Mouse (Mus musculus): Measurements from ENCODE around the gene Klhl30. TPM values are rescaled to one million over a fixed set of nuclear protein-coding genes. Genes with fewer than 3 reads are reported as not detected.
A peak's percentile ranks its signal among the peaks of the same experiment; 100 is the strongest.

The Klhl30 gene
- polyA plus RNA-seq, 1 experiment, result 0.22 TPM

DNA sequence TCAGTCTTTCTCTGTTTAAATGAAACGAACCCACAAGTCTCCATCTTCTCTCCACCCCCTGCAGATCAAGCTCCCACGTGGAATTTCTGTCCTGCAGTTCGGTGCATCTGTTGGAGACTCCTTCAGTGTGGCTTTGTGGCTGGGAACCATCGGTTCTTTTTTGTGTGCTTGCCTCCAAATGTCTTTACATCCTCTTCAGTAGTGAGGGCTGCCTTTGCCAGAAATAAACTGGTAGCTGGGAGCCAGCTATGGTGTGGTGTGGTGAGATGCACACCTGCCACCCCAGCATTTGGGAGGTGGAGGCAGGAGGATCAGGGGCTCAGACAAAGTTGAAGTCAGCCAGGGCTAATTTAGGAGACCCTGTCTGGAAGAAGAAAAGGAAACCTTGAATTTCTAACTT, 18.7 kb upstream of the Klhl30 start:
- DNase-seq (ENCODE audit: low read depth), result no peak
- no peak for TF ChIP-seq POLR2A (IDR thresholded peaks at IDR 0.05; ENCODE audit: borderline replicate concordance, extremely low read depth, insufficient read depth, insufficient read length, poor library complexity, severe bottlenecking)
- TF ChIP-seq CTCF (IDR thresholded peaks at IDR 0.05; ENCODE audit: borderline replicate concordance, extremely low read depth, insufficient read depth, insufficient read length), result no peak

DNA sequence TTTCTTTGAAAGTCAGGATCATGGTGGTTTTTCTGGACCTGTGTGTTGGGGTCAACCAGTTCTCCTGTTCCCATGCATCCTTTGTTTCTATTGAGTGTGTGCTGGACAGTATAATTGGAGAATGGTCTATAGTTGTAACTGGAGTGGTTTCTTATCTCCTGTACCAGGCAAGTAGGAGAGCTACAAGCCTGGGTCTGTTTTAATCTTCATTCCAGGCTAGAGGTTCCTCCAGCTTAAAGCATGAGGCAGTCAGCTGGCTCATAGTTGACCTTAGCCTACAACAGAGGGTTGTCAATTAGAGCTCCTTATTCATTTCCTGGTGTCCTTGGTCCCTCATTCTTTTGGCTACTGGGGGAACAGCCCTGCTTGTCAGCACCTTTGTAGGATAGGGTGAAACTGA, 17.2 kb upstream of the Klhl30 start:
- DNase-seq (ENCODE audit: low read depth), result no peak
- TF ChIP-seq POLR2A (IDR thresholded peaks at IDR 0.05; ENCODE audit: borderline replicate concordance, extremely low read depth, insufficient read depth, insufficient read length, poor library complexity, severe bottlenecking) (no peak), CTCF (IDR thresholded peaks at IDR 0.05; ENCODE audit: borderline replicate concordance, extremely low read depth, insufficient read depth, insufficient read length) (no peak)

DNA sequence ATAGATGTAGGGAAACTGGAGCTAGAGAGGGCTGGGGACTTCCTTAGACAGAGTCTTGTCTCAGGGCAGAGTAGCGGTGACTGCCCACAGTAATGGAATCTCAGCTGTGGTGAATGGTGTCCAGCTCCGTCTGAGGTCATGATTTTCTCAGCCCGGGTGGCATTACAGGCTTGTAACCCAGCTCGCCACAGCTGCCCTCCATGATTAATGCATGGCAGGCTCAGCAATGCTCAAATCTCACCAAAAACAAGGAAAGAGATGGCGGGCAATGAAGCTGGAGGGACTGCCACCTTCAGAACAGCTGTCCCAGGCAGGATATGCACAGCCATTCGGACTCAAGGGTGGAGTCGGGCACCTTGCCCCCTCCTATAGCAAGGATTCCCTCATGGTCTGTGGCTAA, 13.5 kb upstream of the Klhl30 start:
- TF ChIP-seq CTCF (IDR thresholded peaks at IDR 0.05; ENCODE audit: borderline replicate concordance, extremely low read depth, insufficient read depth, insufficient read length), result no peak
- TF ChIP-seq POLR2A (IDR thresholded peaks at IDR 0.05; ENCODE audit: borderline replicate concordance, extremely low read depth, insufficient read depth, insufficient read length, poor library complexity, severe bottlenecking), result no peak

DNA sequence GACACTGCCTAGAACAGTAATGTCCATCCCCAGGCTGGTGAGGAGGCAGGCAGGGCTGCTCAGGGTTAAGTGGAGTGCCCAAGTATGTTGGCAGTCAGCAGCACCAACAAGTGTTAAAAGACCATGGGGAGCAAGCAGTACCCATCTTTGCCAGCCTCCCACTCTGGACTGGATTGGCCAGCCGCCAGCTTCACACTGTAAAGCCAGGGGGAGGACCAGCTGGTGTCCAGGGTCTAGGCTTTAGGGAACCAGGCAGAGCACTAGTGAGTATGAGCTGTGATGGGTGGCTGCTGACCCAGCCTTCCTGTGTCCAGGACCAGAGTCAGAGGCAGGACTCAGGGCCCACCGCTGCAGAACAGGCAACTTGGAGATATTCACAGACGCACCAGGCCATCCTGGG, 6.8 kb upstream of the Klhl30 start:
- TF ChIP-seq CTCF (IDR thresholded peaks at IDR 0.05; ENCODE audit: borderline replicate concordance, extremely low read depth, insufficient read depth, insufficient read length), result no peak
- TF ChIP-seq POLR2A (IDR thresholded peaks at IDR 0.05; ENCODE audit: borderline replicate concordance, extremely low read depth, insufficient read depth, insufficient read length, poor library complexity, severe bottlenecking), result no peak
- peak; percentile 12 for DNase-seq (ENCODE audit: low read depth)

More for the DNA sequence above, 13.5 kb upstream of the Klhl30 start:
- DNase-seq (ENCODE audit: low read depth), result no peak

DNA sequence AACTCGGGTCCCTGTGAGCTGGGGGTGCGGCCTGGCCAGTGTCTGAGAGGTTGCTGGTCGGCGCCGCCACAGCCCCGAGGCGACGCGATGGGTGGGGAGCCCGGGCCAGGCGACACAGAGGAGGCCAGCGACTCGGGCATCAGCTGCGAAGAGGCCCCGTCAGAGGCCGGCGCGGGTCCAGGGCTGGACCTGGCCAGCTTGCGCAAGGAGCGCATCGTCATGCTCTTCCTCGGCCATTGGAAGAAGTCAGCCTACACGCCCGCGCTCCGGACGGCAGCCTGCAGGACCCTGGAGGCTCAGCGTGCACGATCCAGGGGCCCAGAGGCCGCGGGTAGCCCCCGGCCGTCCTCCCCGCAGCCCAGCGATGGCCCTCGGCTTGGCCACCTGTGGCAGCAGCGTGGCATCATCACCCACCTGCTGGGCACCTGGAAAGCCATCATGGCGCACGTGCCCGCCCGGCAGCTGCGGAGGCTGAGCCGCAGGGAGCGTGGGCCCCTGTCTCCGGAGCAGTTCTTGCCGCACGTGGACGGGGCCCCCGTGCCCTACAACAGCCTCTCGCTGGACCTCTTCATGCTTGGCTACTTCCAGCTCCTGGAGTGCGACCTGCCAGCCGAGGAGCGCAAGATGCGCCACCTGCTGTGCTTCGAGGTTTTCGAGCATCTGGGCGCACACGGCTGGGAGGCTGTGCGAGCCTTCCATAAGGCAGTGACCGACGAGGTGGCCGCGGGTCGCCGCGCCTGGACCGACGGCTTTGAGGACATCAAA, 5.7 kb upstream of the Klhl30 start:
- TF ChIP-seq CTCF (IDR thresholded peaks at IDR 0.05; ENCODE audit: borderline replicate concordance, extremely low read depth, insufficient read depth, insufficient read length), result no peak
- TF ChIP-seq POLR2A (IDR thresholded peaks at IDR 0.05; ENCODE audit: borderline replicate concordance, extremely low read depth, insufficient read depth, insufficient read length, poor library complexity, severe bottlenecking), result no peak
- DNase-seq (ENCODE audit: low read depth), result peak; percentile 33

DNA sequence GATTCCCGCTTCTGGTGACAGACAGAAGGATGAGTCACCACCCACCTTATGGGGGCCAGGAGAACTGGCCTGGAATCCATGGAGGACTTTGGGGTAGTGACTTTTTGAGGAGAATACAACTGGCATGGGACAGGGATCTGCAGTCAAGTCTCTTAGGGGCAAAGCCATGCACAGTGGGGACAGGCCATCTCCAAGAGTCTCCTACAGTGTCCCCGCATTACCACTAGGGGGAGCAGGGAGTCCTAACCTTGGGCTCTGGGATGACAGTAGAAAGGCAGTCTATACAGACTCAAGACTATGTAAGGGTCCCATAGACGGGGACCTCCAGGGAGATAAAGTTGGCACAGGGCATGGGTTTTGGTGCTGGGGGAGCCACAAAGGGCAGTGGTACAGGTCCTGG, 3.9 kb upstream of the Klhl30 start:
- DNase-seq (ENCODE audit: low read depth), result peak; percentile 70
- TF ChIP-seq POLR2A (IDR thresholded peaks at IDR 0.05; ENCODE audit: borderline replicate concordance, extremely low read depth, insufficient read depth, insufficient read length, poor library complexity, severe bottlenecking), result no peak
- peak; percentile 92 for TF ChIP-seq CTCF (IDR thresholded peaks at IDR 0.05; ENCODE audit: borderline replicate concordance, extremely low read depth, insufficient read depth, insufficient read length)

DNA sequence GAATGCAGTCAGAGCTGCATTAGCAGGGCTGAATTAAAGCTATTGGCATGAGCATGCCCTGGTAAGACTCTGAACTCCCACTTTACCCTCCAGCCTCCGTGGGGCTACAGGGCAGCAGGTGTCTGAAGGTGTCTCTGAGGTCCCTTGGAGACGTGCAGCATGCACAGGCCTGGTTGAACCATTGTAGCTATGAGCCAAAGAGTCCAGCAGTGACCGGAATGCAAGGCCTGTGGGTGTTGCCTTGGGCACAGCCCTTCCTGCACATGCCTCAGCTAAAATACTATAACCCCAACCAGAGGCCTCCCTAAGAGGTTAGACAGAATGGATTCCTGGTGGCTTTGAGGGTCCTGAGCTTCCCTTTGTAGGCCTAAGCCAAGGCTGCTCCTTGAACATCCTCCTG, 433 bp downstream of the Klhl30 start:
- TF ChIP-seq POLR2A (IDR thresholded peaks at IDR 0.05; ENCODE audit: borderline replicate concordance, extremely low read depth, insufficient read depth, insufficient read length, poor library complexity, severe bottlenecking) (no peak), CTCF (IDR thresholded peaks at IDR 0.05; ENCODE audit: borderline replicate concordance, extremely low read depth, insufficient read depth, insufficient read length) (no peak)
- DNase-seq (ENCODE audit: low read depth), result no peak

DNA sequence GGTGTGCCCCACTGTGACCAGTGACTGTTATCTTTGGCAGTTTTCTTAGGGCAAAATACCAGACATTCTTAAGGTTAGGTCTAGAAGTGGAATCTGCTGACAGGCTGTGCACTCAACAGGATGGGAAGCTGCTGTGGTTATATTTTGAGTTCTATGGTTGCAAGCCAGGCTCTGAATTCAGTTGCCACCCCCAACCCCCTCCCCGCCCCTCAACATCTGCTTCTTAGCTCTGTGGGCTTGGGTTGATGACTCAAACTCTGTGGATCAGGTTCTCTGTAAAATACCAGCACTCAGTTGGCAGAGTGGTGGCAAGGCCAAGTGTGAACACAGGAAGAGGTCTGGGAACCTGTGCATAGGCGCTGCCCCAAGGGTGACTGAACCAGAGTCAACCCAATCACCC, 1.5 kb downstream of the Klhl30 start:
- no peak for TF ChIP-seq POLR2A (IDR thresholded peaks at IDR 0.05; ENCODE audit: borderline replicate concordance, extremely low read depth, insufficient read depth, insufficient read length, poor library complexity, severe bottlenecking)
- no peak for TF ChIP-seq CTCF (IDR thresholded peaks at IDR 0.05; ENCODE audit: borderline replicate concordance, extremely low read depth, insufficient read depth, insufficient read length)
- DNase-seq (ENCODE audit: low read depth), result no peak

DNA sequence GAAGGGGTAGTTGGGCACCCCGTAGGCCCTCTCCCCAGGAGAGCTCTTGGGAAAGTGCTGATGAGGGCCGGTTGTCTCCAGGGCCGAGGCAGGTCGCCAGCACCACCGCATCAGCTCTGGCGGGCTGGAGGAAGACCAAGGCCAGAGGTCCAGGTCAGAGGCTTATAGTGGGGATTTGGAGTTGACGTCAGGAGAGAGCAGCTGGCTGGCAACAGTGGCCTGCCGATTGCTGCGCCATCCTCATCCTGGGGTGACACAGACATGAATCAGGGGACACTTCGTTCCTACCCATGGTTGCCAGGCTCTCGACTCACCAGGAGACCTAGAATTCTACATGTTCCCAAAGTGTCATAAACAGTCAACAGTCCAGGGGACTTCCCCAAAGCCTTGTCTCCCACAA, 5.3 kb downstream of the Klhl30 start:
- no peak for DNase-seq (ENCODE audit: low read depth)
- TF ChIP-seq CTCF (IDR thresholded peaks at IDR 0.05; ENCODE audit: borderline replicate concordance, extremely low read depth, insufficient read depth, insufficient read length), result no peak
- TF ChIP-seq POLR2A (IDR thresholded peaks at IDR 0.05; ENCODE audit: borderline replicate concordance, extremely low read depth, insufficient read depth, insufficient read length, poor library complexity, severe bottlenecking), result no peak

DNA sequence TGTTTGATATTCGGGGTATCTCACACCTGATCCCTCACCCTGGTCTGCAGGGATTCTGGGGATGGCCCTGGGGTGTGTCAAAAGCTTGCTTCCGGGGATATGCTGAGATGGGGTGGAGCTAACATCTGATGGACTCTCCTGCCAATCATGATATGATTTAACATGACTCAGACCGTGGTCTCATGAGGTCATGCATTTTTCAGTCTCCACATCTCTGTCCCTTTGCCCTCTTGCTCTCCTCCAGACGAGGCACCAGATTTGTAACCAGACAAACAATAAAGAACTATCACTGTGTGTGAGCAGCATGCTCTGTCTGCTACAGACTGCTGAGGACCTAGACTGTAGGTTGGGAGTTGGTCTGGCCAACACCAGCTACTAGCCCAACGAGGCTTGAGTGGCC, 11.3 kb downstream of the Klhl30 start:
- TF ChIP-seq POLR2A (IDR thresholded peaks at IDR 0.05; ENCODE audit: borderline replicate concordance, extremely low read depth, insufficient read depth, insufficient read length, poor library complexity, severe bottlenecking) (no peak), CTCF (IDR thresholded peaks at IDR 0.05; ENCODE audit: borderline replicate concordance, extremely low read depth, insufficient read depth, insufficient read length) (no peak)

DNA sequence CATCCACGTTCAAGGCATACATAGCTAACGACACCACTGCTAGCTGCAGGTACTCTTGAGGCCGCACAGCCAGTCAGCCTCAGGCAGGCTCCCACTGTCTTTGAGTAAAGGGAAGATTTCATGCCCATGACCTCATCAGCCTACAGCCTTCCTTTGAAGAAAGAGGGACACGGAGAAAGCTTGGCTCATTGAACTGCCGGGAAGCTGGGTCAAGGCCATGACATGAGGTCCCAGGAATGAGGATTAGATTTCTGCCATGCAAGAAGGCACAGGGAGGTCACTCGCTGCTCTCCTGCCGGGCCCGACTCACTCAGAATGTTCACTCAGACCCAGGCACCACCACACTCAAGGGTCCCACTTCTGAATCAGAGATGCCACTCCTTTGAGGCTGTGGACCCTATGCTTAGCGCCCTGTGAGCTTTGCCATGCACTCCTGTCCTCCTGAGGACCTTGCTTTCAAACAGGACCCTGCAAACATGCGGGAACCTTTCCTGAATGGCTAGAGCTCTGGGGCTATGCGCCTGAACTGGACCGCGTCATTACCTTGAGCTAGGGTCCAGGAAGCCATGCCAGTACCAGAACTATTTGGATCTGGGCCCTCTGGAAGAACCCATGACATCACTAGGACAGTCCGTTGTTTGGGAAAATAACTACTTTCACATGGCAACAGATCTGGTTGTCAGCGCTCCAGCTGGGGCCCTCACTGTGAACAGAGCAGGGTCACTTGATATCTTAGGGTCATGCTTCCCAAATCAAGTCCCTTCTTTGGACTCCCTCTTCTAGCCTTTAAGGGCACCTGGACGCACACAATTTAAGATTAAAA, 14.2 kb downstream of the Klhl30 start:
- TF ChIP-seq POLR2A (IDR thresholded peaks at IDR 0.05; ENCODE audit: borderline replicate concordance, extremely low read depth, insufficient read depth, insufficient read length, poor library complexity, severe bottlenecking) (no peak), CTCF (IDR thresholded peaks at IDR 0.05; ENCODE audit: borderline replicate concordance, extremely low read depth, insufficient read depth, insufficient read length) (no peak)
- no peak for DNase-seq (ENCODE audit: low read depth)

More for the DNA sequence above, 11.3 kb downstream of the Klhl30 start:
- no peak for DNase-seq (ENCODE audit: low read depth)
